8 mouse cellular contexts compared by ENCODE assay signal in genomic region chr7:118855877-118856304, GRCm38 (mm10). TPM values are rescaled to one million over a fixed set of nuclear protein-coding genes. Genes with fewer than 3 reads are reported as not detected.
DNase-seq lines count a peak whose midpoint lies in the region; ATAC-seq and TF ChIP-seq lines count a peak whose summit lies in the region.

Knop1 (minus strand) TSS chr7:118856254.

- H3K9me3 ChIP-seq in hindbrain, postnatal 0 days (ENCODE audit: low read length): no peaks in the 10 kb centered on the region

- ATAC-seq in hindbrain, postnatal 0 days: peak; percentile 79
- peak; percentile 17 for ATAC-seq in megakaryocyte, adult 5-6 weeks (ENCODE audit: poor library complexity, severe bottlenecking)

- H3K4me2 ChIP-seq in hindbrain, postnatal 0 days (ENCODE audit: low read depth, low read length): peak within 1 kb of the TSS; percentile 95

- no peak for TF ChIP-seq CTCF in layer of hippocampus, adult 2 months (conservative IDR thresholded peaks at IDR 0.05)
- TF ChIP-seq CTCF in gastrocnemius, adult 2 months (IDR thresholded peaks at IDR 0.05): no peak
- no peak for TF ChIP-seq CTCF in hindbrain, postnatal 0 days (IDR thresholded peaks at IDR 0.05; ENCODE audit: low read depth)

- H3K27ac ChIP-seq in layer of hippocampus, adult 2 months: peak within 1 kb of the TSS; percentile 92
- H3K27ac ChIP-seq in gastrocnemius, adult 2 months: peak within 1 kb of the TSS; percentile 91
- H3K27ac ChIP-seq in hindbrain, postnatal 0 days: peak within 1 kb of the TSS; percentile 76

- H3K36me3 ChIP-seq in hindbrain, postnatal 0 days (ENCODE audit: insufficient read depth, low read length): peaks cover 16% of the 10 kb centered on the region; the same call in 1 of the 2 replicates

- peaks cover 13% of the 10 kb centered on the region; the same call in 1 of the 2 replicates for H3K4me1 ChIP-seq in hindbrain, postnatal 0 days (ENCODE audit: insufficient read depth, low read length)

- peak within 1 kb of the TSS; percentile 70 for H3K9ac ChIP-seq in hindbrain, postnatal 0 days (replicated peaks; ENCODE audit: low read length)

- H3K4me3 ChIP-seq in layer of hippocampus, adult 2 months: peak within 1 kb of the TSS; percentile 74
- peak within 1 kb of the TSS; percentile 98 for H3K4me3 ChIP-seq in gastrocnemius, adult 2 months
- H3K4me3 ChIP-seq in hindbrain, postnatal 0 days (ENCODE audit: low read length): peak within 1 kb of the TSS; percentile 82

- no peak for DNase-seq in layer of hippocampus, adult 2 months (ENCODE audit: low spot score in 2 of 2)
- DNase-seq in layer of hippocampus, adult 11-12 months (ENCODE audit: low spot score): no peak
- no peak for DNase-seq in adrenal gland, adult 8-10 months
- no peak for DNase-seq in gastrocnemius, adult 2 months
- DNase-seq in hindbrain, postnatal 0 days (ENCODE audit: low spot score): no peak
- no peak for DNase-seq in cerebellum, postnatal 4 days (ENCODE audit: low spot score in 2 of 2)
- no peak for DNase-seq in spleen, adult 12 weeks (ENCODE audit: low spot score)

- intact Hi-C loops in gastrocnemius, adult 2 months (cut with DNase I): loop anchor here (1.0 to 10.0 kb wide), 3 partner anchors 51 to 140 kb away; no protein-coding TSS in a partner anchor

- no peaks in the 10 kb centered on the region for H3K27me3 ChIP-seq in hindbrain, postnatal 0 days (ENCODE audit: insufficient read depth, low read length)

- under 1% methylated on average over 46 of the region's 46 CpGs for WGBS in hindbrain, postnatal 0 days

RNA-seq across cellular contexts. Expression of gene Knop1, which starts in this region (rescaled TPM):
- 10 to 100 TPM; 24.3 to 26.6 TPM for total RNA-seq in layer of hippocampus, adult 2 months (2021)
- total RNA-seq in adrenal gland, adult 8-10 months (2022): 10 to 100 TPM; 37.9 to 71.5 (median 56.6) TPM
- 10 to 100 TPM; 24.5 to 27.3 TPM for total RNA-seq in gastrocnemius, adult 2 months (2021)
- 30.8 and 31.9 TPM in 2 replicates for total RNA-seq in hindbrain, postnatal 0 days (2014; rRNA removed)
- polyA plus RNA-seq in hindbrain, postnatal 0 days (2015; fragmentation: Nextera tagmentation; extraction: Ambion mirVana): 75.6 and 78.9 TPM in 2 replicates
- 12.1 and 13.2 TPM in 2 replicates for total RNA-seq in megakaryocyte, adult 5-6 weeks (2015)
- total RNA-seq in megakaryocyte, adult 5-6 weeks (2017): 20.2 and 40.0 TPM in 2 replicates
